Mouse (Mus musculus) liver, adult 2 months (tissue): Measurements from ENCODE around the gene Tk1.
"Not testable (repeated sequence)": the region's sequence is repeated elsewhere in the genome, so short reads cannot be mapped to it uniquely, and the experiment has no call there.

Experiments used
- CTCF ChIP-seq: fragments of 200-500 bp; IDR thresholded peaks from 2 replicates; pipeline ENCODE4 v1.5.1; 2011; ENCODE audit warnings: low read depth, low read length, control low read depth
- POLR2A ChIP-seq: fragments of 200-500 bp; IDR thresholded peaks from 2 replicates; pipeline ENCODE4 v1.6.1; 2011; ENCODE audit warnings: low read length, control low read depth; ENCODE audit not compliant: insufficient read depth; ENCODE audit errors: extremely low read depth

DNA sequence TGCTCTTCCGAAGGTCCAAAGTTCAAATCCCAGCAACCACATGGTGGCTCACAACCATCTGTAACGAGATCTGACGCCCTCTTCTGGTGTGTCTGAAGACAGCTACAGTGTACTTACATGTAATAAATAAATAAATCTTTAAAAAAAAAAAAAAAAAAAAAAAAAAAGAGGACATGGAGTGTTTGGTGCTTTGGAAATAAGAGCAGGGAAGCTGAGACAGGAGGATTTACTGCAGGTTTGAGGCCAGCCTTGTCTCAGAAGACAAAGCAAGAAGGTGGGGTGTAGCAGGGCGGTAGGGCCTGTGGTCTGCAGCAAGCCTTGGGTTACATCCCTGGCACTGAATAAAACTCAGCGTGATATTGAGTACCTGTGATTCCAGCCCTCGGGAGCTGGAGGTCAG lies 7.6 kb upstream of the Tk1 start:
- not testable (repeated sequence) for TF ChIP-seq CTCF, POLR2A
